Mouse (Mus musculus): ENCODE measurements around the gene Rhou. TPM values are rescaled to one million over a fixed set of nuclear protein-coding genes. Genes with fewer than 3 reads are reported as not detected.

The Rhou gene
- polyA plus RNA-seq, 1 experiment, result 4.6 TPM

- no peak for DNase-seq
- 63% methylated on average over 4 of the region's 4 CpGs for WGBS
- Histone ChIP-seq H3K27ac (ENCODE audit: insufficient read depth, low read depth, low read length) (no peak overlapping the region), H3K27me3 (replicated peaks; ENCODE audit: control insufficient read depth, insufficient read depth, low read length) (no peaks in the 10 kb centered on the region), H3K4me1 (ENCODE audit: control insufficient read depth, insufficient read depth, low read length) (no peaks in the 10 kb centered on the region), H3K36me3 (ENCODE audit: control insufficient read depth, insufficient read depth, low read length) (no peaks in the 10 kb centered on the region), H3K4me3 (ENCODE audit: insufficient read depth, low read depth, low read length) (no peak overlapping the region)
- TF ChIP-seq POLR2A (IDR thresholded peaks at IDR 0.05; ENCODE audit: low read depth, low read length) (no peak), CTCF (conservative IDR thresholded peaks at IDR 0.05; ENCODE audit: insufficient read depth, insufficient read length, low read depth, low read length) (no peak)
Measured at GRCm38 (mm10) chr8:123678390-123678789, 24.7 kb downstream of the Rhou start.

- peak; percentile 32 for DNase-seq
- TF ChIP-seq CTCF (conservative IDR thresholded peaks at IDR 0.05; ENCODE audit: insufficient read depth, insufficient read length, low read depth, low read length) (no peak), POLR2A (IDR thresholded peaks at IDR 0.05; ENCODE audit: low read depth, low read length) (no peak)
- no peak overlapping the region for H3K4me3 ChIP-seq (ENCODE audit: insufficient read depth, low read depth, low read length)
- H3K36me3 ChIP-seq (ENCODE audit: control insufficient read depth, insufficient read depth, low read length), result no peaks in the 10 kb centered on the region
- no peak overlapping the region for H3K27ac ChIP-seq (ENCODE audit: insufficient read depth, low read depth, low read length)
- no peaks in the 10 kb centered on the region for H3K4me1 ChIP-seq (ENCODE audit: control insufficient read depth, insufficient read depth, low read length)
- WGBS, result 37% methylated on average over 18 of the region's 18 CpGs
- H3K27me3 ChIP-seq (replicated peaks; ENCODE audit: control insufficient read depth, insufficient read depth, low read length), result no peaks in the 10 kb centered on the region
Measured at GRCm38 (mm10) chr8:123682073-123682761, 28.5 kb downstream of the Rhou start.

GRCm38 (mm10) chr8:123683321-123683720 lies 29.6 kb downstream of the Rhou start:
- no peak for TF ChIP-seq POLR2A (IDR thresholded peaks at IDR 0.05; ENCODE audit: low read depth, low read length)
- no peak for TF ChIP-seq CTCF (conservative IDR thresholded peaks at IDR 0.05; ENCODE audit: insufficient read depth, insufficient read length, low read depth, low read length)
- Histone ChIP-seq H3K4me3 (ENCODE audit: insufficient read depth, low read depth, low read length) (no peak overlapping the region), H3K27ac (ENCODE audit: insufficient read depth, low read depth, low read length) (no peak overlapping the region), H3K4me1 (ENCODE audit: control insufficient read depth, insufficient read depth, low read length) (no peaks in the 10 kb centered on the region), H3K27me3 (replicated peaks; ENCODE audit: control insufficient read depth, insufficient read depth, low read length) (no peaks in the 10 kb centered on the region), H3K36me3 (ENCODE audit: control insufficient read depth, insufficient read depth, low read length) (no peaks in the 10 kb centered on the region)
- 58% methylated on average over 7 of the region's 7 CpGs for WGBS
- DNase-seq, result peak; percentile 67

- 60% methylated on average over 7 of the region's 7 CpGs for WGBS
- DNase-seq, result no peak
- Histone ChIP-seq H3K36me3 (ENCODE audit: control insufficient read depth, insufficient read depth, low read length) (no peaks in the 10 kb centered on the region), H3K27me3 (replicated peaks; ENCODE audit: control insufficient read depth, insufficient read depth, low read length) (no peaks in the 10 kb centered on the region), H3K4me1 (ENCODE audit: control insufficient read depth, insufficient read depth, low read length) (no peaks in the 10 kb centered on the region), H3K4me3 (ENCODE audit: insufficient read depth, low read depth, low read length) (no peak overlapping the region), H3K27ac (ENCODE audit: insufficient read depth, low read depth, low read length) (no peak overlapping the region)
- no peak for TF ChIP-seq POLR2A (IDR thresholded peaks at IDR 0.05; ENCODE audit: low read depth, low read length)
- no peak for TF ChIP-seq CTCF (conservative IDR thresholded peaks at IDR 0.05; ENCODE audit: insufficient read depth, insufficient read length, low read depth, low read length)
Measured at GRCm38 (mm10) chr8:123684806-123685205, 31.1 kb downstream of the Rhou start.

- H3K27me3 ChIP-seq (replicated peaks; ENCODE audit: control insufficient read depth, insufficient read depth, low read length), result no peaks in the 10 kb centered on the region
- H3K36me3 ChIP-seq (ENCODE audit: control insufficient read depth, insufficient read depth, low read length), result no peaks in the 10 kb centered on the region
- TF ChIP-seq POLR2A (IDR thresholded peaks at IDR 0.05; ENCODE audit: low read depth, low read length), result no peak
- TF ChIP-seq CTCF (conservative IDR thresholded peaks at IDR 0.05; ENCODE audit: insufficient read depth, insufficient read length, low read depth, low read length), result no peak
- DNase-seq, result no peak
- H3K4me3 ChIP-seq (ENCODE audit: insufficient read depth, low read depth, low read length), result no peak overlapping the region
- 44% methylated on average over 4 of the region's 4 CpGs for WGBS
- H3K4me1 ChIP-seq (ENCODE audit: control insufficient read depth, insufficient read depth, low read length), result no peaks in the 10 kb centered on the region
- no peak overlapping the region for H3K27ac ChIP-seq (ENCODE audit: insufficient read depth, low read depth, low read length)
Measured at GRCm38 (mm10) chr8:123685477-123685876, 31.7 kb downstream of the Rhou start.

GRCm38 (mm10) chr8:123687826-123688225 lies 34.1 kb downstream of the Rhou start:
- Histone ChIP-seq H3K4me1 (ENCODE audit: control insufficient read depth, insufficient read depth, low read length) (no peaks in the 10 kb centered on the region), H3K27me3 (replicated peaks; ENCODE audit: control insufficient read depth, insufficient read depth, low read length) (no peaks in the 10 kb centered on the region), H3K27ac (ENCODE audit: insufficient read depth, low read depth, low read length) (no peak overlapping the region), H3K4me3 (ENCODE audit: insufficient read depth, low read depth, low read length) (no peak overlapping the region), H3K36me3 (ENCODE audit: control insufficient read depth, insufficient read depth, low read length) (no peaks in the 10 kb centered on the region)
- TF ChIP-seq CTCF (conservative IDR thresholded peaks at IDR 0.05; ENCODE audit: insufficient read depth, insufficient read length, low read depth, low read length), result no peak
- no peak for TF ChIP-seq POLR2A (IDR thresholded peaks at IDR 0.05; ENCODE audit: low read depth, low read length)
- no peak for DNase-seq
- 51% methylated on average over 4 of the region's 4 CpGs for WGBS

GRCm38 (mm10) chr8:123692165-123692962 lies 38.6 kb downstream of the Rhou start:
- TF ChIP-seq POLR2A (IDR thresholded peaks at IDR 0.05; ENCODE audit: low read depth, low read length) (no peak), CTCF (conservative IDR thresholded peaks at IDR 0.05; ENCODE audit: insufficient read depth, insufficient read length, low read depth, low read length) (no peak)
- Histone ChIP-seq H3K36me3 (ENCODE audit: control insufficient read depth, insufficient read depth, low read length) (no peaks in the 10 kb centered on the region), H3K4me1 (ENCODE audit: control insufficient read depth, insufficient read depth, low read length) (no peaks in the 10 kb centered on the region), H3K4me3 (ENCODE audit: insufficient read depth, low read depth, low read length) (no peak overlapping the region), H3K27ac (ENCODE audit: insufficient read depth, low read depth, low read length) (no peak overlapping the region), H3K27me3 (replicated peaks; ENCODE audit: control insufficient read depth, insufficient read depth, low read length) (no peaks in the 10 kb centered on the region)
- no peak for DNase-seq
- WGBS, result 85% methylated on average over 10 of the region's 10 CpGs
